Comparison of ENCODE assay signal across 29 mouse cellular contexts in the genomic region with DNA sequence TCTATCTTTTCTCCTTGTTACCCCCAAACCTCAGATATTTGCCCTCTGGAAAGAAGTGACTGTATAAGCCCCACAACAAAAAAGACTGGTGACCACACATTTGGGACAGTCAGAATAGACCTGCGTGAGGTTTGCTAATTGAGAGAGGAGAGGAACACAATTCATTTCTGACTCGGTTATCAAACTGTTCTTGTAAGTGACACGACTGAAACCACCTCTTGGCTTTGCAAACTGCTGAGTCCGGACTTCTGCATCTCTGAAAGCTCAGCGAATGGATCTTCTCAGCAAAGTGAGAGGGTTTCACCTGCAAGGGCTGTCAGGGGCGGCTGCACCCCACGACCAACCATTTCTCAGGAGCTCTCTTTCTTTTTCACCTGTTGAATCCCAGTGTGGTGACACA. TPM values are rescaled to one million over a fixed set of nuclear protein-coding genes. Genes with fewer than 3 reads are reported as not detected.
"Had no signal": no experiment of that assay in that cellular context is flagged by ENCODE, and none has a peak within 500 bp of the region (broad histone marks: within the 10 kb centered on the region; RNA-seq: fewer than 3 reads in every experiment).

No protein-coding gene starts in this region.

- H3K9ac ChIP-seq: limb, embryonic 12.5 days; limb, embryonic 15.5 days; liver, embryonic 12.5 days; liver, embryonic 15.5 days; lung, embryonic 15.5 days; midbrain, embryonic 15.5 days; neural tube, embryonic 12.5 days; neural tube, embryonic 15.5 days had no signal

- H3K4me1 ChIP-seq: limb, embryonic 15.5 days; liver, embryonic 12.5 days; liver, embryonic 15.5 days; lung, embryonic 15.5 days; megakaryocyte, embryonic 14.5 days; midbrain, embryonic 10.5 days; neural tube, embryonic 12.5 days had no signal

- H3K4me3 ChIP-seq: layer of hippocampus, adult 2 months; limb, embryonic 12.5 days; limb, embryonic 15.5 days; liver, embryonic 12.5 days; liver, embryonic 15.5 days; lung, embryonic 15.5 days; megakaryocyte, embryonic 14.5 days; midbrain, embryonic 10.5 days; midbrain, embryonic 15.5 days; neural tube, embryonic 12.5 days; neural tube, embryonic 15.5 days had no signal

- H3K4me2 ChIP-seq: limb, embryonic 12.5 days; limb, embryonic 15.5 days; liver, embryonic 12.5 days; liver, embryonic 15.5 days; lung, embryonic 15.5 days; midbrain, embryonic 15.5 days; neural tube, embryonic 12.5 days; neural tube, embryonic 15.5 days had no signal

- H3K9me3 ChIP-seq: limb, embryonic 12.5 days; limb, embryonic 15.5 days; liver, embryonic 12.5 days; liver, embryonic 15.5 days; lung, embryonic 15.5 days; megakaryocyte, embryonic 14.5 days; midbrain, embryonic 10.5 days; midbrain, embryonic 15.5 days; neural tube, embryonic 12.5 days; neural tube, embryonic 15.5 days had no signal

- DNase-seq: kidney, adult 9 months; kidney, postnatal 25 days; left cerebral cortex, postnatal 4 days; lung, adult 18-20 months; lung, postnatal 10 days; lung, postnatal 36 days; right cerebral cortex, adult 18-20 months; right cerebral cortex, postnatal 14 days; right cerebral cortex, postnatal 4 days; thymus, adult 2 months; thymus, postnatal 14 days; thymus, postnatal 4 days had no signal

- ATAC-seq: liver, embryonic 12.5 days; midbrain, embryonic 15.5 days had no signal

- H3K36me3 ChIP-seq: limb, embryonic 12.5 days; limb, embryonic 15.5 days; liver, embryonic 12.5 days; liver, embryonic 15.5 days; lung, embryonic 15.5 days; midbrain, embryonic 10.5 days; midbrain, embryonic 15.5 days; neural tube, embryonic 12.5 days; neural tube, embryonic 15.5 days had no signal

- H3K27me3 ChIP-seq: limb, embryonic 12.5 days; limb, embryonic 15.5 days; liver, embryonic 12.5 days; liver, embryonic 15.5 days; lung, embryonic 15.5 days; midbrain, embryonic 15.5 days; neural tube, embryonic 12.5 days; neural tube, embryonic 15.5 days had no signal

- H3K27ac ChIP-seq: kidney, postnatal 0 days; layer of hippocampus, adult 2 months; limb, embryonic 12.5 days; limb, embryonic 15.5 days; liver, embryonic 12.5 days; liver, embryonic 15.5 days; lung, embryonic 15.5 days; midbrain, embryonic 10.5 days; midbrain, embryonic 15.5 days; neural tube, embryonic 12.5 days; neural tube, embryonic 15.5 days; stomach, postnatal 0 days had no signal

RNA-seq across cellular contexts. Expression of a gene that starts 43.6 kb away (rescaled TPM):
- total RNA-seq: layer of hippocampus, adult 2 months; layer of hippocampus, postnatal 10 days; left cerebral cortex, adult 8-10 months; left cerebral cortex, postnatal 14 days; left cerebral cortex, postnatal 4 days had no signal
- polyA plus RNA-seq: kidney, postnatal 0 days; liver, embryonic 12.5 days; liver, embryonic 15.5 days; midbrain, embryonic 10.5 days; midbrain, embryonic 15.5 days; neural tube, embryonic 12.5 days; neural tube, embryonic 15.5 days; stomach, embryonic 14.5 days; stomach, postnatal 0 days had no signal

RNA-seq across cellular contexts. Expression of a gene that starts 47.3 kb away (rescaled TPM):
- total RNA-seq: layer of hippocampus, adult 2 months; left cerebral cortex, adult 8-10 months had no signal
- polyA plus RNA-seq: midbrain, embryonic 15.5 days had no signal
